Mouse (Mus musculus) CH12.LX (cell line): ENCODE results near the gene Trcg1.

Experiments used
- CHD2 ChIP-seq: IDR thresholded peaks from 2 replicates; pipeline ENCODE4 v1.6.1; 2011; ENCODE audit warnings: low read length, improper control_type of control experiment
- CTCF ChIP-seq, 2 experiments: IDR thresholded peaks in 1 of 2; conservative IDR thresholded peaks in 1 of 2; 2 replicates each; pipeline ENCODE4 v1.5.1; 2011 to 2012; ENCODE audit warnings: low read depth in 2 of 2, low read length in 2 of 2, improper control_type of control experiment in 1 of 2, inconsistent platforms in 1 of 2, mild to moderate bottlenecking in 1 of 2, moderate library complexity in 1 of 2
- EP300 ChIP-seq: IDR thresholded peaks from 2 replicates; pipeline ENCODE4 v1.6.1; 2011; ENCODE audit warnings: low read length, improper control_type of control experiment
- JUN ChIP-seq: IDR thresholded peaks from 2 replicates; pipeline ENCODE4 v1.6.1; 2011; ENCODE audit warnings: low read depth, mild to moderate bottlenecking, low read length, improper control_type of control experiment, moderate library complexity; ENCODE audit not compliant: insufficient read depth
- JUND ChIP-seq: conservative IDR thresholded peaks from 2 replicates; pipeline ENCODE4 v1.6.1; 2011; ENCODE audit warnings: low read depth, low read length, improper control_type of control experiment
- MAX ChIP-seq: IDR thresholded peaks from 2 replicates; pipeline ENCODE4 v1.6.1; 2011; ENCODE audit warnings: low read length, improper control_type of control experiment
- MYC ChIP-seq: IDR thresholded peaks from 2 replicates; pipeline ENCODE4 v1.6.1; 2011; ENCODE audit warnings: low read depth, mild to moderate bottlenecking, improper control_type of control experiment, low read length
- SMC3 ChIP-seq: IDR thresholded peaks from 2 replicates; pipeline ENCODE4 v1.6.1; 2011; ENCODE audit warnings: low read depth, low read length, improper control_type of control experiment
- TCF12 ChIP-seq: IDR thresholded peaks from 2 replicates; pipeline ENCODE4 v1.6.1; 2014; ENCODE audit warnings: low read depth, mild to moderate bottlenecking, inconsistent platforms, low read length, improper control_type of control experiment
- USF1 ChIP-seq: IDR thresholded peaks from 2 replicates; pipeline ENCODE4 v1.6.1; 2014; ENCODE audit warnings: low read depth, mild to moderate bottlenecking, inconsistent platforms, low read length, improper control_type of control experiment
- ZNF384 ChIP-seq: IDR thresholded peaks from 2 replicates; pipeline ENCODE4 v1.6.1; 2012; ENCODE audit warnings: low read depth, low read length, improper control_type of control experiment, inconsistent platforms

DNA sequence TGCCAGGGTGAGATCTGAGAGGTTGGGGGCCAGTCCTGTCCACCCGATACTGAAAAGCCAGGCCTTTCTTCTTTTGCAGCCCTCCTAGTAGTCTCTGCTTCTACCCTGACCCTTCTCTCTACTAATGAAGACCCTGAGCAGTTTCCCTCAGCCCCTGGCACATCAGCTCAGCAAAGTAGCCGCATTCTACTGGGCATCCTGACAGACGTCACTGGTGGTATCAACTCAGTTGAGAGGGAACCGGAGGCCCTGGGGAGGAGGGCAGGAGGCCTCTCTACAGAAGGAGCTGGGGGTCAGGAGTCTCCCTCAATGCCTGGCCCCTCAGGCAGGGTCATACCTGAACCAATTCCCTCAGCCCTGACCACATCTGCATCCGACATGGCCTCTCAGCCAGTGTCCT is 4.8 kb downstream of the Trcg1 start:
- no peak for TF ChIP-seq EP300
- no peak for TF ChIP-seq MAX
- no peak for TF ChIP-seq SMC3
- no peak for TF ChIP-seq JUN
- TF ChIP-seq MYC = no peak
- TF ChIP-seq ZNF384 = no peak
- TF ChIP-seq TCF12 = no peak
- TF ChIP-seq CTCF (conservative IDR thresholded peaks at IDR 0.05 in 1 of 2, IDR thresholded peaks at IDR 0.05 in 1 of 2; ENCODE audit: low read depth in 2 of 2, low read length in 2 of 2) = no peak
- TF ChIP-seq CHD2 = no peak
- no peak for TF ChIP-seq USF1
- no peak for TF ChIP-seq JUND
